8 mouse cellular contexts compared by ENCODE assay signal in the genomic region with DNA sequence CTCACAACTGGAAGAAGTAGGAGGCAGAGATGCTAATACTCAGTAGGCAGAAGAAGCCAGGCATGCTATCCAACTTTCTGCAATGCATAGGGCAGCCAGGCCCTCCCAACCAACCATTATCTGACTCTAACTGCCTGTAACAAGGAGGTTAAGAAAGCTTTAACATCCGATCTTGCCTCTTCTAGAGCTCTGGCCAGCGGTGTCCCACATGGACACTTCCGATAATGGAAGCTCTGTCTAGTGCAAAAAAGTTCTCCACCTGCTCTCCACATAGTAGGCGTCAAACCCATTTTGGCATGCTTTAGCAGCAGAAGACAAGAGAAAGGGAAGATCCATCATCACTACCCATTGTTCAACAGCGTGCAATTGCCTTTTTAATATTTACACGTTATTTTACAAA. TPM values are rescaled to one million over a fixed set of nuclear protein-coding genes. Genes with fewer than 3 reads are reported as not detected.
DNase-seq lines count a peak whose midpoint lies in the region; ATAC-seq and TF ChIP-seq lines count a peak whose summit lies in the region.

No protein-coding gene starts in this region.

- peaks cover 9% of the 10 kb centered on the region for H3K36me3 ChIP-seq in heart, embryonic 11.5 days (ENCODE audit: control insufficient read depth, insufficient read depth, low read length)
- peaks cover 16% of the 10 kb centered on the region for H3K36me3 ChIP-seq in ES-E14 (ENCODE audit: control insufficient read depth, insufficient read depth, low read length, poor library complexity, severe bottlenecking)
- peaks cover 66% of the 10 kb centered on the region for H3K36me3 ChIP-seq in hindbrain, embryonic 10.5 days
- H3K36me3 ChIP-seq in midbrain, embryonic 10.5 days: peaks cover 71% of the 10 kb centered on the region

- DNase-seq in heart, postnatal 14 days: no peak
- no peak for DNase-seq in ES-E14 (ENCODE audit: low read depth, low spot score)
- peak; percentile 13 for DNase-seq in hindbrain, embryonic 10.5 days (ENCODE audit: low spot score)
- peak; percentile 17 for DNase-seq in midbrain, embryonic 10.5 days (ENCODE audit: low spot score)
- no peak for DNase-seq in c-Kit-positive CD71-positive TER-119-positive erythroid progenitor cells, embryonic 14.5 days (ENCODE audit: low spot score)
- DNase-seq in right cerebral cortex, postnatal 10 days (ENCODE audit: low spot score in 2 of 2): no peak

- H3K27me3 ChIP-seq in heart, embryonic 11.5 days (ENCODE audit: control insufficient read depth, insufficient read depth, low read length): no peaks in the 10 kb centered on the region
- H3K27me3 ChIP-seq in hindbrain, embryonic 10.5 days (ENCODE audit: insufficient read depth, poor library complexity, severe bottlenecking): no peaks in the 10 kb centered on the region
- H3K27me3 ChIP-seq in midbrain, embryonic 10.5 days (ENCODE audit: low read depth, poor library complexity, severe bottlenecking): no peaks in the 10 kb centered on the region

- no peaks in the 10 kb centered on the region for H3K9me3 ChIP-seq in heart, embryonic 11.5 days (replicated peaks; ENCODE audit: control insufficient read depth, low read length)
- H3K9me3 ChIP-seq in ES-E14 (ENCODE audit: control insufficient read depth, insufficient read depth, low read depth, low read length): no peaks in the 10 kb centered on the region
- H3K9me3 ChIP-seq in hindbrain, embryonic 10.5 days: no peaks in the 10 kb centered on the region
- no peaks in the 10 kb centered on the region for H3K9me3 ChIP-seq in midbrain, embryonic 10.5 days (replicated peaks)

- intact Hi-C loops in heart, postnatal 14 days (cut with DNase I): loop anchor here (2.0 to 10.0 kb wide), 5 partner anchors 73 to 183 kb away; a partner anchor contains a TSS

- peaks cover 25% of the 10 kb centered on the region for H3K4me1 ChIP-seq in heart, embryonic 11.5 days (ENCODE audit: control insufficient read depth, insufficient read depth, low read length)
- H3K4me1 ChIP-seq in ES-E14 (ENCODE audit: control insufficient read depth in 2 of 2, insufficient read depth in 2 of 2, low read length in 2 of 2, poor library complexity in 1 of 2): 0 out of 4 replicates have a peak, but pooled peaks cover 2 to 3% of the 10 kb centered on the region in 2 experiments
- peaks cover 25% of the 10 kb centered on the region for H3K4me1 ChIP-seq in hindbrain, embryonic 10.5 days (replicated peaks)
- peaks cover 29% of the 10 kb centered on the region for H3K4me1 ChIP-seq in midbrain, embryonic 10.5 days

- no peak for ATAC-seq in heart, embryonic 11.5 days (replicated peaks; ENCODE audit: insufficient number of reproducible peaks, low FRiP score, low TSS enrichment)
- ATAC-seq in inflammation-experienced regulatory T-cells, adult 6 months: no peak

- H3K4me2 ChIP-seq in heart, embryonic 11.5 days: peak overlapping the region; percentile 93

- in situ Hi-C loops in ES-E14 (cut with MboI; ENCODE audit: low sequenced_read_pairs in 2 of 2, unreplicated experiment in 2 of 2): no loop called here

- H3K9ac ChIP-seq in heart, embryonic 11.5 days (ENCODE audit: low read depth, low read length): peak overlapping the region; percentile 99
- H3K9ac ChIP-seq in ES-E14 (ENCODE audit: insufficient read depth, low read depth, low read length, poor library complexity, severe bottlenecking): peak overlapping the region; percentile 40; the same call in 1 of the 2 replicates

- H3K4me3 ChIP-seq in heart, embryonic 11.5 days (ENCODE audit: low read depth, low read length): peak overlapping the region; percentile 99
- H3K4me3 ChIP-seq in ES-E14 (ENCODE audit: insufficient read depth in 1 of 2, low read depth in 1 of 2, low read length in 2 of 2, poor library complexity in 1 of 2, severe bottlenecking in 1 of 2): peak overlapping the region; percentile 90 to 97
- H3K4me3 ChIP-seq in hindbrain, embryonic 10.5 days: peak overlapping the region; percentile 97
- peak overlapping the region; percentile 82 for H3K4me3 ChIP-seq in midbrain, embryonic 10.5 days

- peak overlapping the region; percentile 84; the same call in 1 of the 2 replicates for H3K27ac ChIP-seq in heart, embryonic 11.5 days (ENCODE audit: low read depth, low read length)
- no peak overlapping the region for H3K27ac ChIP-seq in ES-E14 (ENCODE audit: insufficient read depth, low read depth, low read length, poor library complexity, severe bottlenecking)
- peak overlapping the region; percentile 98 for H3K27ac ChIP-seq in hindbrain, embryonic 10.5 days
- peak overlapping the region; percentile 99 for H3K27ac ChIP-seq in midbrain, embryonic 10.5 days (replicated peaks)

- 1% methylated on average over 6 of the region's 6 CpGs for WGBS in heart, embryonic 11.5 days (ENCODE audit: insufficient replicate concordance)
- 5% methylated on average over 6 of the region's 6 CpGs for WGBS in hindbrain, embryonic 10.5 days
- WGBS in midbrain, embryonic 10.5 days: 14% methylated on average over 6 of the region's 6 CpGs

TF ChIP-seq in ES-E14, 5 proteins besides CTCF, POLR2A, EP300 and RAD21:
- TF ChIP-seq CHD2 (IDR thresholded peaks at IDR 0.05; ENCODE audit: low read depth, low read length) (no peak), MAFK (IDR thresholded peaks at IDR 0.05; ENCODE audit: insufficient read depth, low read depth, low read length) (no peak), HCFC1 (IDR thresholded peaks at IDR 0.05; ENCODE audit: borderline replicate concordance, insufficient read depth, low read length) (no peak)

RNA-seq across cellular contexts. Expression of a gene that starts 1.1 kb away (rescaled TPM):
- 13.4 and 14.2 TPM in 2 replicates for polyA plus RNA-seq in heart, embryonic 11.5 days (2014; fragmentation: Nextera tagmentation; extraction: Ambion mirVana)
- 10 to 100 TPM in 1 of 2 experiments, 1 to 10 TPM in 1; 5.9 to 14.8 TPM for total RNA-seq in heart, postnatal 14 days (2021)
- 13.1 and 17.6 TPM in 2 replicates for total RNA-seq in ES-E14 (2012; rRNA removed)
- polyA plus RNA-seq in hindbrain, embryonic 10.5 days (2016; fragmentation: Nextera tagmentation; extraction: Ambion mirVana): 22.6 and 24.0 TPM in 2 replicates
- 23.2 and 24.5 TPM in 2 replicates for polyA plus RNA-seq in midbrain, embryonic 10.5 days (2016; fragmentation: Nextera tagmentation; extraction: Ambion mirVana)
- 10 to 100 TPM in 2 of 3 experiments, 1 to 10 TPM in 1; 7.7 to 12.9 (median 11.6) TPM for polyA plus RNA-seq in inflammation-experienced regulatory T-cells, adult 6 months (2017; shearing (Covaris generic))

RNA-seq across cellular contexts. Expression of a gene that starts 1.3 kb away (rescaled TPM):
- 207 and 208 TPM in 2 replicates for polyA plus RNA-seq in heart, embryonic 11.5 days (2014; fragmentation: Nextera tagmentation; extraction: Ambion mirVana)
- total RNA-seq in heart, postnatal 14 days (2021): 10 to 100 TPM; 58.8 to 66.1 TPM
- 43.2 and 73.6 TPM in 2 replicates for total RNA-seq in ES-E14 (2012; rRNA removed)
- 306 and 336 TPM in 2 replicates for polyA plus RNA-seq in hindbrain, embryonic 10.5 days (2016; fragmentation: Nextera tagmentation; extraction: Ambion mirVana)
- 339 and 364 TPM in 2 replicates for polyA plus RNA-seq in midbrain, embryonic 10.5 days (2016; fragmentation: Nextera tagmentation; extraction: Ambion mirVana)
- 10 to 100 TPM; 31.0 to 37.8 (median 34.3) TPM for polyA plus RNA-seq in inflammation-experienced regulatory T-cells, adult 6 months (2017; shearing (Covaris generic))

RNA-seq across cellular contexts. Expression of a gene that starts 48.2 kb away (rescaled TPM):
- polyA plus RNA-seq in heart, embryonic 11.5 days (2014; fragmentation: Nextera tagmentation; extraction: Ambion mirVana): 76.9 and 79.6 TPM in 2 replicates
- total RNA-seq in heart, postnatal 14 days (2021): 100 to 1,000 TPM; 110 to 117 TPM
- total RNA-seq in ES-E14 (2012; rRNA removed): 72.5 and 78.8 TPM in 2 replicates
- 60.6 and 67.2 TPM in 2 replicates for polyA plus RNA-seq in hindbrain, embryonic 10.5 days (2016; fragmentation: Nextera tagmentation; extraction: Ambion mirVana)
- polyA plus RNA-seq in midbrain, embryonic 10.5 days (2016; fragmentation: Nextera tagmentation; extraction: Ambion mirVana): 61.9 and 66.9 TPM in 2 replicates
- polyA plus RNA-seq in inflammation-experienced regulatory T-cells, adult 6 months (2017; shearing (Covaris generic)): 10 to 100 TPM; 69.8 to 91.0 (median 81.9) TPM

Comparison
In these comparisons a context has a peak if more than half of its experiments do, and no peak if none do; other contexts are left out.
1. DNase-seq: peak in hindbrain, embryonic 10.5 days (single experiment) and midbrain, embryonic 10.5 days (single experiment); none in heart, postnatal 14 days (0 of 2), ES-E14 (single experiment), c-Kit-positive CD71-positive TER-119-positive erythroid progenitor cells, embryonic 14.5 days (single experiment) and right cerebral cortex, postnatal 10 days (0 of 2).
2. Peak in every context shown above with its lines, with median percentiles within 50 percentile points of each other: H3K4me3 ChIP-seq.